Mouse (Mus musculus) hindbrain, postnatal 0 days (tissue): ENCODE measurements around the gene Dip2b. TPM values are rescaled to one million over a fixed set of nuclear protein-coding genes. Genes with fewer than 3 reads are reported as not detected.

Experiments
- ATAC-seq: fragments of 200-750 bp; cut with Nextera tagmentation; 2 replicates; pipeline ENCODE4 v1.8.0; 2017; ENCODE audit warnings: mild to moderate bottlenecking, moderate TSS enrichment, moderate library complexity
- DNase-seq: peaks from one replicate; pipeline ENCODE4 v3.0.0-alpha.2; 2015; ENCODE audit warnings: low spot score
- H3K27ac ChIP-seq: fragments of 300-500 bp; sonication (generic); 2 replicates; pipeline ENCODE4 v1.5.1; 2014; ENCODE audit warnings: mild to moderate bottlenecking
- H3K27me3 ChIP-seq: fragments of 300-500 bp; sonication (generic); 2 replicates; pipeline ENCODE4 v1.6.1; 2014; ENCODE audit warnings: low read length, mixed read lengths; ENCODE audit not compliant: insufficient read depth
- H3K36me3 ChIP-seq: fragments of 300-500 bp; sonication (generic); 2 replicates; pipeline ENCODE4 v1.6.1; 2014; ENCODE audit warnings: low read length, mixed read lengths; ENCODE audit not compliant: insufficient read depth
- H3K4me1 ChIP-seq: fragments of 300-500 bp; sonication (generic); 2 replicates; pipeline ENCODE4 v1.6.1; 2014; ENCODE audit warnings: antibody characterized with exemption, low read length, mixed read lengths; ENCODE audit not compliant: insufficient read depth
- H3K4me2 ChIP-seq: fragments of 300-500 bp; sonication (generic); 2 replicates; pipeline ENCODE4 v1.6.1; 2014; ENCODE audit warnings: low read depth, mild to moderate bottlenecking, low read length, moderate library complexity, mixed read lengths
- H3K4me3 ChIP-seq: fragments of 300-500 bp; sonication (generic); 2 replicates; pipeline ENCODE4 v1.5.1; 2014; ENCODE audit warnings: low read length
- H3K9ac ChIP-seq: fragments of 300-500 bp; sonication (generic); replicated peaks from 2 replicates; pipeline ENCODE4 v1.6.1; 2014; ENCODE audit warnings: mild to moderate bottlenecking, low read length, moderate library complexity, mixed read lengths
- H3K9me3 ChIP-seq: fragments of 300-500 bp; sonication (generic); 2 replicates; pipeline ENCODE4 v1.6.1; 2016; ENCODE audit warnings: low read length, mixed read lengths
- CTCF ChIP-seq: IDR thresholded peaks from 2 replicates; pipeline ENCODE4 v1.5.1; 2016; ENCODE audit warnings: antibody characterized with exemption, control low read depth, low read depth
- WGBS: fragments of 180-500 bp; shearing (Covaris S2); extraction: QIAGEN DNeasy Blood & Tissue Kit; methylation state at CpG from one replicate; pipeline ENCODE4 v1.1.7; 2014; 5-methylcytosine and 5-hydroxymethylcytosine counted together
- polyA plus RNA-seq: library from polyadenylated mRNA; unstranded; fragments of >200 nt; fragmentation: Nextera tagmentation; extraction: Ambion mirVana; gene quantifications from 2 replicates; pipeline ENCODE4 v1.2.1, GENCODE M21; 2015
- total RNA-seq: library from RNA; depleted of rRNA; stranded (reverse); fragments of >200 nt; gene quantifications from 2 replicates; pipeline ENCODE4 v1.2.3, GENCODE M21; 2014

Gene Dip2b
- total and polyA plus RNA-seq, 2 experiments from 2014 or later = 11.9 to 44.7 TPM

DNA sequence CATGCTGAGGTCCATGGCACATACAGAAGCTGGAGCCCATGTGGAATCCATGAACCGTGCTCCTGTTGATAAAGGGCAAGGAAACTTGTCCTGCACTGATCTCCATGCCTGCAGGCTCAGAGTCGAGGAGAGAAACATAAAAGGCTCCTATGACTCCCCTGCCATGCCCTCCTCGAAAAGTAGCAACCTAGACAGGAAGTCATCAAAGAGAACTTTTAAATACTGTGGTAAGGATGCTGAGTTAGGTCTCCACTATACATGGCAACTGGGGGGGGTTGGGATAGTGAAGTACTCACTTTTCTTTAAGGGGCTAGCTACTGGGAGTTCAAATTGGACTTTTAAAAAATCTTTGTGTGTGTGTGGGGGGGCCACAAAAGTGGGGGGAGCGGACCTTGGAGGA, 102.0 kb downstream of the Dip2b start:
- ATAC-seq = no peak
- Histone ChIP-seq H3K9ac (no peak overlapping the region), H3K4me3 (no peak overlapping the region), H3K4me1 (peaks cover 4% of the 10 kb centered on the region; the same call in 1 of the 2 replicates), H3K36me3 (peaks cover 5% of the 10 kb centered on the region; the same call in 1 of the 2 replicates), H3K4me2 (no peak overlapping the region), H3K9me3 (no peaks in the 10 kb centered on the region), H3K27me3 (no peaks in the 10 kb centered on the region), H3K27ac (no peak overlapping the region)
- no peak for TF ChIP-seq CTCF
- WGBS = 87% methylated on average over 4 of the region's 4 CpGs
- no peak for DNase-seq

DNA sequence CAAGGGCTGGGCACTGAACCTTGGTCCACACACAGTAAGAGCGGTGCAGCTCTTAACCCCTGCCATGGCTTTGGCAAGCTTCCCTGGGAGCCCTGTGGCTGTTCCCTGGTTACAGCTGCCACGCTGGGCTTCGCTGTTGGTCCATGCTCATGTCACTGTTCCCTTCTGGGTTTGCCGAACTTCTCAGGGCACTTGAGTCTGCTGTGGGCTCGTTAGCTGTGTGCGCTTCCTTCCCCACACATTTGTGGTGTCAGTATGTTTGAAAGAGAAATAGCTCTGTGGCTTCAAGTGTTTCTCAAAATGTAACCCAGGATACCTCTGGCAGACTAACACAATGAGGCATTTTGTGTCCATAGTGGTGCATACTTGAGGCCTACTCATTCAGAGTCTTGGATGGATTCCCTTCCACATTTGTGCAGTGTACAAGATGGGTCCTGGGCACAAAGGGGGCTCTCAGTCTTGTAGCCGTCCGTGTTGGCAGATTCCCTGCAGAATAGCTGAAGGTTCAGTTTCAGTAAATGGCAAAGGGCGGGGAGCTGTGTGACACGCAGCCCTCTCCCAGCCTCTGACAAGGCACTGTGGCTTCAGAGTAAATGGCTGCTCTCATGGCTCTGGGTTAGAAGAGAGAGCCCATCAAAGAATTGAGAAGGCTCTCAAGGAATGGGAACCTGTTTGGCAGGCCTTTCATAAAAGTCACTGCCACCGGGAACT, 104.8 kb downstream of the Dip2b start:
- ATAC-seq = peak; percentile 96
- no peak overlapping the region for H3K4me2 ChIP-seq
- H3K27me3 ChIP-seq = no peaks in the 10 kb centered on the region
- H3K9me3 ChIP-seq = no peaks in the 10 kb centered on the region
- H3K36me3 ChIP-seq = peaks cover 4% of the 10 kb centered on the region; the same call in 1 of the 2 replicates
- DNase-seq = peak; percentile 83
- WGBS = 53% methylated on average over 11 of the region's 11 CpGs
- H3K9ac ChIP-seq = no peak overlapping the region
- no peak for TF ChIP-seq CTCF
- no peak overlapping the region for H3K4me3 ChIP-seq
- H3K4me1 ChIP-seq = peaks cover 4% of the 10 kb centered on the region; the same call in 1 of the 2 replicates
- H3K27ac ChIP-seq = peak overlapping the region; percentile 74

- Histone ChIP-seq H3K4me3 (no peak overlapping the region), H3K27me3 (no peaks in the 10 kb centered on the region), H3K9ac (0 out of 2 replicates have a peak overlapping the region, but pooled peaks have one; percentile 13), H3K36me3 (peaks cover 4% of the 10 kb centered on the region; the same call in 1 of the 2 replicates), H3K4me1 (peaks cover 4% of the 10 kb centered on the region; the same call in 1 of the 2 replicates), H3K9me3 (no peaks in the 10 kb centered on the region), H3K4me2 (no peak overlapping the region), H3K27ac (peak overlapping the region; percentile 20; the same call in 1 of the 2 replicates)
- WGBS = 49% methylated on average over 15 of the region's 15 CpGs
- TF ChIP-seq CTCF = no peak
- peak; percentile 36; the same call in 1 of the 2 replicates for ATAC-seq
- peak; percentile 23 for DNase-seq
Observed at GRCm38 (mm10) chr15:100144854-100145824, 106.7 kb downstream of the Dip2b start.

GRCm38 (mm10) chr15:100145917-100146316, 107.5 kb downstream of the Dip2b start:
- no peak for TF ChIP-seq CTCF
- DNase-seq (no peak), ATAC-seq (no peak)
- H3K9ac ChIP-seq = 0 out of 2 replicates have a peak overlapping the region, but pooled peaks have one; percentile 13
- 73% methylated on average over 3 of the region's 3 CpGs for WGBS
- peaks cover 4% of the 10 kb centered on the region; the same call in 1 of the 2 replicates for H3K4me1 ChIP-seq
- no peaks in the 10 kb centered on the region for H3K27me3 ChIP-seq
- peak overlapping the region; percentile 20; the same call in 1 of the 2 replicates for H3K27ac ChIP-seq
- H3K4me2 ChIP-seq = no peak overlapping the region
- H3K9me3 ChIP-seq = no peaks in the 10 kb centered on the region
- H3K4me3 ChIP-seq = no peak overlapping the region
- peaks cover 4% of the 10 kb centered on the region; the same call in 1 of the 2 replicates for H3K36me3 ChIP-seq

- no peak overlapping the region for H3K27ac ChIP-seq
- TF ChIP-seq CTCF = no peak
- ATAC-seq (no peak), DNase-seq (peak; percentile 14)
- 49% methylated on average over 4 of the region's 4 CpGs for WGBS
- H3K27me3 ChIP-seq = no peaks in the 10 kb centered on the region
- H3K36me3 ChIP-seq = peaks cover 13% of the 10 kb centered on the region
- no peak overlapping the region for H3K9ac ChIP-seq
- H3K4me2 ChIP-seq = no peak overlapping the region
- no peaks in the 10 kb centered on the region for H3K9me3 ChIP-seq
- H3K4me1 ChIP-seq = no peaks in the 10 kb centered on the region
- no peak overlapping the region for H3K4me3 ChIP-seq
Observed at GRCm38 (mm10) chr15:100150593-100150992, 112.1 kb downstream of the Dip2b start.

DNA sequence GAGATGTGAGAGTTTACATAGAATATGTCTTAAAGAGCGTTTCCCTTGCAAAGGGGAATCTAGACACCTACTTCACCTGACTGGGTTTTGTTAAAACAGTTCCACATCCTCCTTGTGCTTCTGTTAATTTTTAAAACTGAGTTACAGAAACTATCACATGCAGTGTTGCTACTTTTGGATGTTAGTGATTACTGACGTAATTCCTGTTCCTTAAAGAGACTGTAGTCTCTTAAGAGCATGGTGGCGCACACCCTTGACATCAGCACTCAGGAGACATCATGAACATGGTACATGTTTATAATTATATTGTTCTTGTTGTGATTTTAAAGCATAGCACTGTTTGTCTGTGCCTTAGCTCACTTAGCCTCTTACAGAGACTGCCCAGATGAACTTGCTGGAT, 113.9 kb downstream of the Dip2b start:
- no peak overlapping the region for H3K9ac ChIP-seq
- no peak overlapping the region for H3K27ac ChIP-seq
- H3K4me1 ChIP-seq = no peaks in the 10 kb centered on the region
- H3K4me2 ChIP-seq = no peak overlapping the region
- H3K36me3 ChIP-seq = peaks cover 30% of the 10 kb centered on the region
- DNase-seq (no peak), ATAC-seq (no peak)
- H3K4me3 ChIP-seq = no peak overlapping the region
- no peaks in the 10 kb centered on the region for H3K27me3 ChIP-seq
- H3K9me3 ChIP-seq = no peaks in the 10 kb centered on the region
- 96% methylated on average over 3 of the region's 3 CpGs for WGBS
- no peak for TF ChIP-seq CTCF
